Mouse (Mus musculus) adrenal gland, postnatal 25 days (tissue): ENCODE measurements around the gene Gm3033. TPM values are rescaled to one million over a fixed set of nuclear protein-coding genes. Genes with fewer than 3 reads are reported as not detected.
"Not testable (repeated sequence)": the region's sequence is repeated elsewhere in the genome, so short reads cannot be mapped to it uniquely, and the experiment has no call there.

Source experiments
- DNase-seq: peaks from one replicate; pipeline ENCODE4 v3.0.0; 2021; ENCODE audit warnings: mixed read lengths
- long read RNA-seq: library from polyadenylated mRNA; stranded (forward); transcript quantifications from one replicate; pipeline ENCODE4 v2.0.0, GENCODE M21; 2021
- total RNA-seq: library from RNA; stranded (reverse); gene quantifications from 2 replicates; pipeline ENCODE4 v1.2.3, GENCODE M21; 2021

The Gm3033 gene
- not detected in 2 replicates for total RNA-seq
- long read RNA-seq, result 0 reads

- not testable (repeated sequence) for DNase-seq
These were observed at the start of gene Gm3033 for GRCm38 (mm10) chr14:3845945-3846344. TSS of gene Gm3033 (plus strand) at chr14:3846245.

- DNase-seq, result not testable (repeated sequence)
These were observed 36.3 kb upstream of the Gm3033 start, which contains the start of gene Gm3002 for GRCm38 (mm10) chr14:3809774-3810173. TSS of gene Gm3002 (plus strand) at chr14:3810074.

- not testable (repeated sequence) for DNase-seq
These were observed 37.8 kb downstream of the Gm3033 start, which contains the start of gene Gm2916 for GRCm38 (mm10) chr14:3883872-3884271. TSS of gene Gm2916 (plus strand) at chr14:3884172.

Other genes with a start within 250 kb of the Gm3033 start
- gene Gm3012, start 211.7 kb upstream of the Gm3033 start, total RNA-seq, result not detected in 2 replicates
- 0.43 and 0.71 TPM in 2 replicates for gene Gm3020, start 194.2 kb upstream of the Gm3033 start, total RNA-seq
- gene Gm3043, start 157.5 kb upstream of the Gm3033 start, total RNA-seq, result not detected in 2 replicates
- gene Gm3002, start 36.2 kb upstream of the Gm3033 start, total RNA-seq, result not detected in 2 replicates
- not detected in 2 replicates for gene Gm2916, start 37.9 kb downstream of the Gm3033 start, total RNA-seq
- gene Gm3029, start 85.5 kb downstream of the Gm3033 start, total RNA-seq, result not detected in 2 replicates
- gene Gm3095, start 117.3 kb downstream of the Gm3033 start, total RNA-seq, result not detected in 2 replicates
- gene Gm3099, start 152.1 kb downstream of the Gm3033 start, total RNA-seq, result not detected in 2 replicates
- gene Gm5796, start 177.7 kb downstream of the Gm3033 start, total RNA-seq, result not detected in 2 replicates
- gene Gm3115, start 237.9 kb downstream of the Gm3033 start, total RNA-seq, result 0.24 TPM in 1 of 2 replicates, not detected in the other